Mouse (Mus musculus) thymus, postnatal 0 days (tissue): Measurements from ENCODE around the gene Cyp2c23. TPM values are rescaled to one million over a fixed set of nuclear protein-coding genes. Genes with fewer than 3 reads are reported as not detected.

Experiments used
- DNase-seq: peaks from one replicate; pipeline ENCODE4 v3.0.0-alpha.2; 2015; ENCODE audit warnings: low spot score
- polyA plus RNA-seq: library from polyadenylated mRNA; unstranded; fragments of >200 nt; fragmentation: Nextera tagmentation; extraction: Ambion mirVana; gene quantifications from 2 replicates; pipeline ENCODE4 v1.2.1, GENCODE M21; 2015

The Cyp2c23 gene
- polyA plus RNA-seq, 1 experiment from 2014 or later, result 0.07 TPM

- no peak for DNase-seq
Measured at GRCm38 (mm10) chr19:43973711-43974110, 55.3 kb downstream of the Cyp2c23 start.

- DNase-seq, result no peak
Measured at GRCm38 (mm10) chr19:43972129-43972528, 56.9 kb downstream of the Cyp2c23 start.

DNA sequence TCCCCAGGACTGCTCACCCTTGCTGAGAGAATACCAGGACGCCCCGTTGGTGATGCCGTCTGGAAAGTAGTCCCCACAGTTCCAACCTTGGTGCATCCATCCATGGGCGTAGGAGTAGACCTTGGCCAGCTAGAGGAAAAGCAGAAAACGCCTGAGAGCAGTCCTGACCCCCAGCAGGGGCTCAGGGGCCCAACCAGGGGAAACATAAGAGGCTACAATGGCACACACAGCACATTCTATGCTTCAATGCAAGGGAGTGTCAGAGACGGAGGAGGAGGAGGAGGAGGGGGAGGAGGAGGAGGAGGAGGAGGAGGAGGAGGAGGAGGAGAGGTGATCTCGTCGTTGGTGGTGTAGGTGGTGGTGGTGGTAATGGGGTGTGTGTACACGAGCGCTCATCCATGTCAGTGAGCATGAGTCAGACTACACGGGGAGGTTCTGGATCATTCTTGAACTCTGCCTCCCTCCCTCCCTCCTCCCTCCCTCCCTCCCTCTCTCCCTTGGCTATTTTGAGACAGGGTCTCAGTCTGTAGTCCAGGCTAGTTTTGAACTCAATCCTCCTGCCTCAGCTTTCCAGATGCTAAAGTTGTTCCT is 60.5 kb downstream of the Cyp2c23 start:
- DNase-seq, result no peak

- no peak for DNase-seq
Measured at GRCm38 (mm10) chr19:43966481-43966880, 62.5 kb downstream of the Cyp2c23 start.

- DNase-seq, result peak; percentile 35
Measured at GRCm38 (mm10) chr19:43965496-43966085, 63.4 kb downstream of the Cyp2c23 start.

GRCm38 (mm10) chr19:43962795-43963194 is 66.2 kb downstream of the Cyp2c23 start:
- no peak for DNase-seq

- peak; percentile 57 for DNase-seq
Measured at GRCm38 (mm10) chr19:43961185-43961584, 67.8 kb downstream of the Cyp2c23 start.

GRCm38 (mm10) chr19:43960014-43960413 is 69.0 kb downstream of the Cyp2c23 start:
- no peak for DNase-seq

DNA sequence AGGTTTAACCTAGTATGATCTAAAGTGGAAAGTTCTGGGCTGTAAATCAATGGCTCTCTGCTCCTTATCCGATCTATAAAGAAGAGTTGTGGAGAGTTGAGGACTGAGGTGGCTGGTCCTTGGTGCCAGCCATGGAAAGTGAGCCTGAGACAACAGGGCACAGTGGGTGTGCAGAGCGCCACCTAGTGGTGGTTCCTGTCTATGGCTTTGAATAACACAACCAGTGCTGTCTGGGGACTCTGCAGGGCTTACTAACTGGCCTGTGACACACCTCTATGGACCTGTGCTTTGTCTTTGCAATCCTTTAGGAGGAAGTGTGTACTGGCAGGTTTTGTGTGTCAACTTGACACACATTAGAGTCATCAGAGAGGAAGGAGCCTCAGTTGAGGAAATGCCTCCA is 69.8 kb downstream of the Cyp2c23 start:
- peak; percentile 70 for DNase-seq

- DNase-seq, result no peak
Measured at GRCm38 (mm10) chr19:43957881-43958280, 71.1 kb downstream of the Cyp2c23 start.

GRCm38 (mm10) chr19:43957402-43957801 is 71.6 kb downstream of the Cyp2c23 start:
- no peak for DNase-seq

DNA sequence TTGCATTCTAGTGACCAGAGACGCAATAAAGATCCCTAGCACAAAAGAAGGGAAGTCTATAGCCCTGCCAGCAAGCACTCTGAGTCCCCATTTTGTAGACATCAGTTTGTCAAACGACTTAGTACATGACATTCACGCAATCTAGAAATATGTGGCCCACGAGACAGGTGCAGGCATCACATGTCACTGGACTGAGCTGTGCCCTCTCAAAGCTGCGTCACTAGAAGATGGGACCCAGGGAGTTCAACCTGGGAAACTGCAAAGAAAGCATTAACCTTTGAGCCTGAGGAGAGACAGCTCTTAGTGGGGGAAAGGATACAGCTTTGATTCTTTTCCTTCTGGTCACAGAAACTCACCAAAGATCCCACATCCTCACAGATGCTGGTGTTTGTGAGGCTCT is 73.7 kb downstream of the Cyp2c23 start:
- DNase-seq, result no peak

Other genes starting within 250 kb of the Cyp2c23 start
- gene Abcc2, start 247.0 kb downstream of the Cyp2c23 start, polyA plus RNA-seq, result not detected in 2 replicates
- 6.2 and 7.0 TPM in 2 replicates for gene Dnmbp, start 89.0 kb downstream of the Cyp2c23 start, polyA plus RNA-seq
- 0.23 and 0.39 TPM in 2 replicates for gene Cpn1, start 42.7 kb downstream of the Cyp2c23 start, polyA plus RNA-seq
- 14.0 and 15.0 TPM in 2 replicates for gene Erlin1, start 40.6 kb upstream of the Cyp2c23 start, polyA plus RNA-seq
- gene Chuk, start 78.3 kb upstream of the Cyp2c23 start, polyA plus RNA-seq, result 35.4 and 42.2 TPM in 2 replicates
- 37.6 and 38.8 TPM in 2 replicates for gene Cwf19l1, start 106.7 kb upstream of the Cyp2c23 start, polyA plus RNA-seq
- gene Bloc1s2, start 117.2 kb upstream of the Cyp2c23 start, polyA plus RNA-seq, result 121 and 128 TPM in 2 replicates
- gene Pkd2l1, start 163.2 kb upstream of the Cyp2c23 start, polyA plus RNA-seq, result 0.10 and 0.16 TPM in 2 replicates
- 0.15 and 0.29 TPM in 2 replicates for gene Scd3, start 174.1 kb upstream of the Cyp2c23 start, polyA plus RNA-seq